Mouse (Mus musculus): ENCODE measurements around the gene Nap1l4. TPM values are rescaled to one million over a fixed set of nuclear protein-coding genes. Genes with fewer than 3 reads are reported as not detected.

Nap1l4 gene
- polyA plus RNA-seq (2015; fragmentation: Nextera tagmentation; extraction: Ambion mirVana): 175 and 192 TPM in 2 replicates

GRCm38 (mm10) chr7:143548976-143549457 lies at the start of gene Nap1l4:
Nap1l4 (minus strand) TSS chr7:143549106.
- Histone ChIP-seq H3K9ac (ENCODE audit: low read depth, low read length) (peak within 1 kb of the TSS; percentile 96), H3K4me3 (ENCODE audit: low read length) (peak within 1 kb of the TSS; percentile 90), H3K27ac (ENCODE audit: low read length) (peak within 1 kb of the TSS; percentile 96), H3K4me2 (ENCODE audit: low read depth, low read length) (peak within 1 kb of the TSS; percentile 68), H3K9me3 (ENCODE audit: control insufficient read depth, low read length) (no peaks in the 10 kb centered on the region), H3K4me1 (ENCODE audit: control insufficient read depth, insufficient read depth, low read length) (peaks cover 15% of the 10 kb centered on the region), H3K36me3 (ENCODE audit: control insufficient read depth, insufficient read depth, low read length) (no peaks in the 10 kb centered on the region), H3K27me3 (replicated peaks; ENCODE audit: control insufficient read depth, insufficient read depth, low read length) (no peaks in the 10 kb centered on the region)
- ATAC-seq: peak; percentile 98
- WGBS: under 1% methylated on average over 43 of the region's 43 CpGs

GRCm38 (mm10) chr7:143594865-143595264 lies 46.0 kb upstream of the Nap1l4 start:
- Histone ChIP-seq H3K27me3 (replicated peaks; ENCODE audit: control insufficient read depth, insufficient read depth, low read length) (no peaks in the 10 kb centered on the region), H3K4me2 (ENCODE audit: low read depth, low read length) (no peak overlapping the region), H3K9me3 (ENCODE audit: control insufficient read depth, low read length) (no peaks in the 10 kb centered on the region), H3K36me3 (ENCODE audit: control insufficient read depth, insufficient read depth, low read length) (no peaks in the 10 kb centered on the region; the same call in 1 of the 2 replicates), H3K4me3 (ENCODE audit: low read length) (no peak overlapping the region), H3K9ac (ENCODE audit: low read depth, low read length) (no peak overlapping the region), H3K4me1 (ENCODE audit: control insufficient read depth, insufficient read depth, low read length) (peaks cover 23% of the 10 kb centered on the region), H3K27ac (ENCODE audit: low read length) (no peak overlapping the region)
- 38% methylated on average over 5 of the region's 5 CpGs for WGBS
- peak; percentile 66 for ATAC-seq

- H3K4me1 ChIP-seq (ENCODE audit: control insufficient read depth, insufficient read depth, low read length): peaks cover 11% of the 10 kb centered on the region
- no peak overlapping the region for H3K4me2 ChIP-seq (ENCODE audit: low read depth, low read length)
- peaks cover 12% of the 10 kb centered on the region; the same call in 1 of the 2 replicates for H3K36me3 ChIP-seq (ENCODE audit: control insufficient read depth, insufficient read depth, low read length)
- H3K9me3 ChIP-seq (ENCODE audit: control insufficient read depth, low read length): no peaks in the 10 kb centered on the region
- no peaks in the 10 kb centered on the region for H3K27me3 ChIP-seq (replicated peaks; ENCODE audit: control insufficient read depth, insufficient read depth, low read length)
- no peak overlapping the region for H3K9ac ChIP-seq (ENCODE audit: low read depth, low read length)
- 95% methylated on average over 10 of the region's 10 CpGs for WGBS
- H3K27ac ChIP-seq (ENCODE audit: low read length): no peak overlapping the region
- ATAC-seq: no peak
- H3K4me3 ChIP-seq (ENCODE audit: low read length): no peak overlapping the region
Observed at GRCm38 (mm10) chr7:143592255-143592654, 43.3 kb upstream of the Nap1l4 start.

- H3K4me1 ChIP-seq (ENCODE audit: control insufficient read depth, insufficient read depth, low read length): no peaks in the 10 kb centered on the region
- no peak overlapping the region for H3K4me2 ChIP-seq (ENCODE audit: low read depth, low read length)
- no peak overlapping the region for H3K9ac ChIP-seq (ENCODE audit: low read depth, low read length)
- ATAC-seq: no peak
- peaks cover 25% of the 10 kb centered on the region for H3K36me3 ChIP-seq (ENCODE audit: control insufficient read depth, insufficient read depth, low read length)
- no peaks in the 10 kb centered on the region for H3K9me3 ChIP-seq (ENCODE audit: control insufficient read depth, low read length)
- H3K27me3 ChIP-seq (replicated peaks; ENCODE audit: control insufficient read depth, insufficient read depth, low read length): no peaks in the 10 kb centered on the region
- whole genome bisulfite sequencing: 88% methylated on average over 4 of the region's 4 CpGs
- no peak overlapping the region for H3K4me3 ChIP-seq (ENCODE audit: low read length)
- no peak overlapping the region for H3K27ac ChIP-seq (ENCODE audit: low read length)
Observed at GRCm38 (mm10) chr7:143588006-143588405, 39.1 kb upstream of the Nap1l4 start.

GRCm38 (mm10) chr7:143587586-143587985 lies 38.7 kb upstream of the Nap1l4 start:
- Histone ChIP-seq H3K4me1 (ENCODE audit: control insufficient read depth, insufficient read depth, low read length) (no peaks in the 10 kb centered on the region), H3K4me3 (ENCODE audit: low read length) (no peak overlapping the region), H3K27me3 (replicated peaks; ENCODE audit: control insufficient read depth, insufficient read depth, low read length) (no peaks in the 10 kb centered on the region), H3K27ac (ENCODE audit: low read length) (no peak overlapping the region), H3K36me3 (ENCODE audit: control insufficient read depth, insufficient read depth, low read length) (peaks cover 25% of the 10 kb centered on the region), H3K9ac (ENCODE audit: low read depth, low read length) (no peak overlapping the region), H3K4me2 (ENCODE audit: low read depth, low read length) (no peak overlapping the region), H3K9me3 (ENCODE audit: control insufficient read depth, low read length) (no peaks in the 10 kb centered on the region)
- no peak for ATAC-seq
- whole genome bisulfite sequencing: 85% methylated on average over 5 of the region's 5 CpGs

GRCm38 (mm10) chr7:143583956-143584355 lies 35.0 kb upstream of the Nap1l4 start:
- Histone ChIP-seq H3K9ac (ENCODE audit: low read depth, low read length) (no peak overlapping the region), H3K27ac (ENCODE audit: low read length) (no peak overlapping the region), H3K36me3 (ENCODE audit: control insufficient read depth, insufficient read depth, low read length) (peaks cover 27% of the 10 kb centered on the region), H3K4me2 (ENCODE audit: low read depth, low read length) (no peak overlapping the region), H3K9me3 (ENCODE audit: control insufficient read depth, low read length) (no peaks in the 10 kb centered on the region), H3K4me1 (ENCODE audit: control insufficient read depth, insufficient read depth, low read length) (no peaks in the 10 kb centered on the region), H3K27me3 (replicated peaks; ENCODE audit: control insufficient read depth, insufficient read depth, low read length) (no peaks in the 10 kb centered on the region), H3K4me3 (ENCODE audit: low read length) (no peak overlapping the region)
- 35% methylated on average over 3 of the region's 3 CpGs for WGBS
- ATAC-seq: peak; percentile 56; the same call in 1 of the 2 replicates

- H3K27me3 ChIP-seq (replicated peaks; ENCODE audit: control insufficient read depth, insufficient read depth, low read length): no peaks in the 10 kb centered on the region
- no peaks in the 10 kb centered on the region for H3K9me3 ChIP-seq (ENCODE audit: control insufficient read depth, low read length)
- no peak overlapping the region for H3K4me2 ChIP-seq (ENCODE audit: low read depth, low read length)
- no peak overlapping the region for H3K27ac ChIP-seq (ENCODE audit: low read length)
- no peak overlapping the region for H3K4me3 ChIP-seq (ENCODE audit: low read length)
- no peaks in the 10 kb centered on the region for H3K4me1 ChIP-seq (ENCODE audit: control insufficient read depth, insufficient read depth, low read length)
- no peak overlapping the region for H3K9ac ChIP-seq (ENCODE audit: low read depth, low read length)
- ATAC-seq: no peak
- WGBS: 91% methylated on average over 5 of the region's 5 CpGs
- peaks cover 20% of the 10 kb centered on the region for H3K36me3 ChIP-seq (ENCODE audit: control insufficient read depth, insufficient read depth, low read length)
Observed at GRCm38 (mm10) chr7:143583025-143583424, 34.1 kb upstream of the Nap1l4 start.

- H3K36me3 ChIP-seq (ENCODE audit: control insufficient read depth, insufficient read depth, low read length): peaks cover 28% of the 10 kb centered on the region
- WGBS: 94% methylated on average over 11 of the region's 11 CpGs
- no peak overlapping the region for H3K9ac ChIP-seq (ENCODE audit: low read depth, low read length)
- ATAC-seq: no peak
- no peak overlapping the region for H3K4me2 ChIP-seq (ENCODE audit: low read depth, low read length)
- no peak overlapping the region for H3K27ac ChIP-seq (ENCODE audit: low read length)
- H3K4me1 ChIP-seq (ENCODE audit: control insufficient read depth, insufficient read depth, low read length): no peaks in the 10 kb centered on the region
- H3K27me3 ChIP-seq (replicated peaks; ENCODE audit: control insufficient read depth, insufficient read depth, low read length): no peaks in the 10 kb centered on the region
- H3K9me3 ChIP-seq (ENCODE audit: control insufficient read depth, low read length): no peaks in the 10 kb centered on the region
- H3K4me3 ChIP-seq (ENCODE audit: low read length): no peak overlapping the region
Observed at GRCm38 (mm10) chr7:143575751-143576150, 26.8 kb upstream of the Nap1l4 start.

- H3K27me3 ChIP-seq (replicated peaks; ENCODE audit: control insufficient read depth, insufficient read depth, low read length): no peaks in the 10 kb centered on the region
- WGBS: 85% methylated on average over 3 of the region's 3 CpGs
Observed at GRCm38 (mm10) chr7:143565648-143566039, 16.7 kb upstream of the Nap1l4 start.

More at GRCm38 (mm10) chr7:143565648-143566039, 16.7 kb upstream of the Nap1l4 start:
- H3K9me3 ChIP-seq (ENCODE audit: control insufficient read depth, low read length): no peaks in the 10 kb centered on the region
- peak; percentile 23; the same call in 1 of the 2 replicates for ATAC-seq
- no peak overlapping the region for H3K4me3 ChIP-seq (ENCODE audit: low read length)
- no peak overlapping the region for H3K27ac ChIP-seq (ENCODE audit: low read length)
- peaks cover 16% of the 10 kb centered on the region for H3K36me3 ChIP-seq (ENCODE audit: control insufficient read depth, insufficient read depth, low read length)
- no peak overlapping the region for H3K9ac ChIP-seq (ENCODE audit: low read depth, low read length)
- no peaks in the 10 kb centered on the region for H3K4me1 ChIP-seq (ENCODE audit: control insufficient read depth, insufficient read depth, low read length)
- no peak overlapping the region for H3K4me2 ChIP-seq (ENCODE audit: low read depth, low read length)

Measured in intestine, embryonic 16.5 days (tissue).